Mouse (Mus musculus) thymus, adult 2 months (tissue): ENCODE results near the gene Glb1l.

ENCODE experiments used
- CTCF ChIP-seq: fragments of 200-500 bp; IDR thresholded peaks from 2 replicates; pipeline ENCODE4 v1.5.1; 2012; ENCODE audit warnings: mild to moderate bottlenecking, control low read depth, low read length, moderate library complexity, borderline replicate concordance; ENCODE audit not compliant: control insufficient read depth, poor library complexity, insufficient read depth; ENCODE audit errors: extremely low read depth
- POLR2A ChIP-seq: fragments of 200-500 bp; IDR thresholded peaks from 2 replicates; pipeline ENCODE4 v1.6.1; 2012; ENCODE audit warnings: mild to moderate bottlenecking, low read length, control low read depth, moderate library complexity; ENCODE audit not compliant: control insufficient read depth, poor library complexity, insufficient read depth; ENCODE audit errors: extremely low read depth

GRCm38 (mm10) chr1:75253849-75254624, 43.4 kb upstream of the Glb1l start:
- TF ChIP-seq CTCF (no peak), POLR2A (no peak)
